Mouse (Mus musculus) adrenal gland, adult 18-20 months (tissue): ENCODE data around the gene Slc40a1. TPM values are rescaled to one million over a fixed set of nuclear protein-coding genes. Genes with fewer than 3 reads are reported as not detected.

Experiments
- total RNA-seq, 2 experiments: library from RNA; stranded (reverse); gene quantifications; 1 replicate in 1 of 2; 2 replicates in 1 of 2; pipeline ENCODE4 v1.2.3; 2021

The Slc40a1 gene
- total RNA-seq, 2 experiments from 2014 or later = 6.9 to 11.1 TPM

Other genes starting within 250 kb of the Slc40a1 start
- 10 to 100 TPM; 49.6 to 59.2 TPM for gene Wdr75, start 131.4 kb downstream of the Slc40a1 start, total RNA-seq
- not detected for gene Gm5269, start 36.2 kb downstream of the Slc40a1 start, total RNA-seq
- 1 to 10 TPM; 1.8 to 2.9 TPM for gene Dnah7b, start 139.8 kb upstream of the Slc40a1 start, total RNA-seq